Mouse (Mus musculus) lung, embryonic 16.5 days (tissue): Measurements from ENCODE around the gene Atg4a-ps. TPM values are rescaled to one million over a fixed set of nuclear protein-coding genes. Genes with fewer than 3 reads are reported as not detected.
"Not testable (repeated sequence)": the region's sequence is repeated elsewhere in the genome, so short reads cannot be mapped to it uniquely, and the experiment has no call there.

Experiments
- ATAC-seq: fragments of 200-750 bp; cut with Nextera tagmentation; 2 replicates; pipeline ENCODE4 v1.8.0; 2017; ENCODE audit warnings: low read depth, mild to moderate bottlenecking, moderate library complexity
- H3K27ac ChIP-seq: fragments of 300-500 bp; sonication (generic); 2 replicates; pipeline ENCODE4 v1.5.1; 2014; ENCODE audit warnings: mild to moderate bottlenecking, control low read depth, low read length
- H3K27me3 ChIP-seq: fragments of 300-500 bp; sonication (generic); 2 replicates; pipeline ENCODE4 v1.6.1; 2014; ENCODE audit warnings: low read depth, low read length, mixed read lengths; ENCODE audit not compliant: control insufficient read depth, insufficient read depth
- H3K36me3 ChIP-seq: fragments of 300-500 bp; sonication (generic); 2 replicates; pipeline ENCODE4 v1.6.1; 2014; ENCODE audit warnings: low read length; ENCODE audit not compliant: control insufficient read depth, insufficient read depth
- H3K4me1 ChIP-seq: fragments of 300-500 bp; sonication (generic); replicated peaks from 2 replicates; pipeline ENCODE4 v1.6.1; 2014; ENCODE audit warnings: low read length, mixed read lengths; ENCODE audit not compliant: control insufficient read depth, insufficient read depth
- H3K4me2 ChIP-seq: fragments of 300-500 bp; sonication (generic); 2 replicates; pipeline ENCODE4 v1.6.1; 2014; ENCODE audit warnings: low read depth, low read length, control low read depth
- H3K4me3 ChIP-seq: fragments of 300-500 bp; sonication (generic); 2 replicates; pipeline ENCODE4 v1.5.1; 2014; ENCODE audit warnings: mild to moderate bottlenecking, low read length, control low read depth
- H3K9ac ChIP-seq: fragments of 300-500 bp; sonication (generic); 2 replicates; pipeline ENCODE4 v1.6.1; 2014; ENCODE audit warnings: low read length, control low read depth
- H3K9me3 ChIP-seq: fragments of 300-500 bp; sonication (generic); 2 replicates; pipeline ENCODE4 v1.6.1; 2016; ENCODE audit warnings: low read length; ENCODE audit not compliant: control insufficient read depth
- WGBS: fragments of 180-500 bp; shearing (Covaris S2); extraction: QIAGEN DNeasy Blood & Tissue Kit; methylation state at CpG from one replicate; pipeline ENCODE4 v1.1.7; 2014; 5-methylcytosine and 5-hydroxymethylcytosine counted together
- polyA plus RNA-seq: library from polyadenylated mRNA; unstranded; fragments of >200 nt; fragmentation: Nextera tagmentation; extraction: Ambion mirVana; gene quantifications from 2 replicates; pipeline ENCODE4 v1.2.1, GENCODE M21; 2015

Atg4a-ps gene
- polyA plus RNA-seq, result 0.09 and 0.13 TPM in 2 replicates

DNA sequence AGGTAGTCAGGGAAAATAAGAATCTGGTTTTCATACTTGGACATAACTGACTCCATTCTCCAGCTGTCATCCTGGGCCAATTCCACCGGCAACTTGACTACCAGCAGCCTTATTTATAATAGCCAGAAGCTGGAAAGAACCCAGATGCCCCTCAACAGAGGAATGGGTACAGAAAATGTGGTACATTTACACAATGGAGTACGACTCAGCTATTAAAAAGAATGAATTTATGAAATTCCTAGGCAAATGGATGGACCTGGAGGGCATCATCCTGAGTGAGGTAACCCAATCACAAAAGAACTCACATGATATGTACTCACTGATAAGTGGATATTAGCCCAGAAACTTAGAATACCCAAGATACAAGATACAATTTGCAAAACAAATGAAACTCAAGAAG lies at the start of gene Atg4a-ps:
Atg4a-ps (minus strand) TSS at position 101 of the 400 bp plus-strand sequence.
- WGBS, result 89% methylated on average over 2 of the region's 2 CpGs
- not testable (repeated sequence) for ATAC-seq

DNA sequence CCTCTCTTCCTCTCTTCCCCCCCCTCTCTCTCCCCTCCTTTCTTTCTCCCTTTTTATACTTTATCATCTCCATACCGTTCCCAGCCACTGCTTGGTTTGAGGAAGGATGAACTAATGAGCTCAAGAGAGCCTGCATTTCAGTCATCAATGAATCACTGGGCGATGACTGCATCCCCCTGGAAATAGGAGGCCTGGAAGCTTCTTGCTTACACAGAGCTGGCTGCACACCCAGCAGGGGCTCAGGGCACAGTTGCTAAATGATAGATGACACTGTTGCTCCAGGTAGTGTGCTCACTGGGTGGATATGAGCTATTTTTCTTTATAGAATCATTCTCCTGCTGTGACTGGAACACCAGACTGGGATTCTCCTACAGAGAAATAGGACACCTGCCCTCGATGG lies 49.7 kb upstream of the Atg4a-ps start:
- no peak overlapping the region for H3K4me2 ChIP-seq
- H3K9me3 ChIP-seq, result no peaks in the 10 kb centered on the region
- 53% methylated on average over 3 of the region's 3 CpGs for WGBS
- H3K9ac ChIP-seq, result no peak overlapping the region
- no peak for ATAC-seq
- H3K27ac ChIP-seq, result no peak overlapping the region
- H3K36me3 ChIP-seq, result no peaks in the 10 kb centered on the region
- no peaks in the 10 kb centered on the region for H3K4me1 ChIP-seq
- H3K27me3 ChIP-seq, result no peaks in the 10 kb centered on the region
- H3K4me3 ChIP-seq, result no peak overlapping the region

More for the DNA sequence above, at the start of gene Atg4a-ps:
- H3K27me3 ChIP-seq, H3K4me2 ChIP-seq, H3K9ac ChIP-seq, H3K36me3 ChIP-seq, H3K9me3 ChIP-seq, H3K4me3 ChIP-seq, H3K27ac ChIP-seq: not testable (repeated sequence)
- H3K4me1 ChIP-seq, result peaks cover 11% of the 10 kb centered on the region

DNA sequence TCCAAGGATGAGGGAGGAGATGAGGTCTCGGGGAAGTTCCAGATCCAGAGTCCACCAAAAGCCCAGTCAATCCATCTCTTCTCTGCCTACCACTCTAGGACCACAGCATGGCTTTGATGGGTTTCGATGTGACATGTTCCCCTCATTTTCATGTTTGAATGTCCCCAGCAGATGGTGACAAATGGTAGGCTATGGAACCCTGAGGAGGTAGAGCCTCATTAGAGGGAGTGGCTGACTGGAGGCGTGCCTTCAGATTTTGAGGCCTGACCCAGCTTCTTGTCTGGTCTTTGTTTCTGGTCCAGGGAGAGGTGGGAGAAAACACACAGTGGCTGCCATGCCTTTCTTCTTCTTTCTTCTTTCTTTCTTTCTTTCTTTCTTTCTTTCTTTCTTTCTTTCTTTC lies 44.6 kb upstream of the Atg4a-ps start:
- ATAC-seq, result no peak
- H3K9me3 ChIP-seq, result no peaks in the 10 kb centered on the region

DNA sequence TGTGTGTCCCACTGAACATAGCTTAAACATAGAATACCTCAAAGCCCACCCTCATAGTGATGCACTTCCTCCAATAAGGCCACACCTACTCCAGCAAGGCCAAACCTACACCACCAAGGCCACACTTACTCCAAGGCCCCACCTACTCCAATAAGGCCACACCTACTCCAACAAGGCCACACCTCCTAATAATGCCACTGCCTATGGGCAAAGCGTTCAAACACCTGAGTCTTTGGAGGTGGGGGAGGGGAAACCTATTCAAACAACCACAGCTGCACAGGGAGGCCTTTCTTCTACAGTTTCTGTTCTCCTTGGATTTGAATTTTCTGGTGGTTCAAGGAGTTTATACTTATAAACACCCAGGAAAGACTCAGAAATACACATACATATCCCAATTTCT lies 43.2 kb upstream of the Atg4a-ps start:
- Histone ChIP-seq H3K27ac (no peak overlapping the region), H3K9ac (no peak overlapping the region), H3K36me3 (no peaks in the 10 kb centered on the region), H3K4me3 (no peak overlapping the region), H3K9me3 (no peaks in the 10 kb centered on the region), H3K4me2 (no peak overlapping the region), H3K27me3 (no peaks in the 10 kb centered on the region), H3K4me1 (no peaks in the 10 kb centered on the region)
- 74% methylated on average over 1 of the region's 1 CpGs for WGBS
- no peak for ATAC-seq

More for the DNA sequence above, 44.6 kb upstream of the Atg4a-ps start:
- Histone ChIP-seq H3K4me2 (no peak overlapping the region), H3K4me1 (no peaks in the 10 kb centered on the region), H3K27me3 (no peaks in the 10 kb centered on the region), H3K36me3 (no peaks in the 10 kb centered on the region), H3K4me3 (no peak overlapping the region), H3K9ac (no peak overlapping the region), H3K27ac (no peak overlapping the region)
- WGBS, result 75% methylated on average over 3 of the region's 3 CpGs

DNA sequence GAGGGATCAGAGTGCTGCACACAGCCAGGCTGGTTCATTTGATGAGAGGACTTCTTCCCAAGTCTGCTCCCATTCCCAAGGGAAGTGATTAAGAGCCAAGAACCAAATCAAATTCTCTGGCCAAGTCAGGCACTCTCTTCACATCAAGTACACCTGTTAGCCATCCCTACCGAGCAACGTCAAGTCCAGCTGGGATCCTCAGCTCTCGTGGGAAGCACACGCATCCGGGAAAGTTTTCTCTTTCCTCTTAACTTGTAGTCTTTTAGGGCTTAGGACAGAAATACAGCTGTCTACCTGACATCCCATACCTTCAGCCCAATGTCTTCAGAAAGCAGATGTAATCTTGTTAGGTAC lies 38.1 kb upstream of the Atg4a-ps start:
- H3K9me3 ChIP-seq, result no peaks in the 10 kb centered on the region
- no peak overlapping the region for H3K4me2 ChIP-seq
- H3K36me3 ChIP-seq, result no peaks in the 10 kb centered on the region
- H3K4me1 ChIP-seq, result no peaks in the 10 kb centered on the region
- no peak for ATAC-seq
- no peak overlapping the region for H3K4me3 ChIP-seq
- 31% methylated on average over 5 of the region's 5 CpGs for WGBS
- no peak overlapping the region for H3K27ac ChIP-seq
- H3K27me3 ChIP-seq, result no peaks in the 10 kb centered on the region
- H3K9ac ChIP-seq, result no peak overlapping the region

DNA sequence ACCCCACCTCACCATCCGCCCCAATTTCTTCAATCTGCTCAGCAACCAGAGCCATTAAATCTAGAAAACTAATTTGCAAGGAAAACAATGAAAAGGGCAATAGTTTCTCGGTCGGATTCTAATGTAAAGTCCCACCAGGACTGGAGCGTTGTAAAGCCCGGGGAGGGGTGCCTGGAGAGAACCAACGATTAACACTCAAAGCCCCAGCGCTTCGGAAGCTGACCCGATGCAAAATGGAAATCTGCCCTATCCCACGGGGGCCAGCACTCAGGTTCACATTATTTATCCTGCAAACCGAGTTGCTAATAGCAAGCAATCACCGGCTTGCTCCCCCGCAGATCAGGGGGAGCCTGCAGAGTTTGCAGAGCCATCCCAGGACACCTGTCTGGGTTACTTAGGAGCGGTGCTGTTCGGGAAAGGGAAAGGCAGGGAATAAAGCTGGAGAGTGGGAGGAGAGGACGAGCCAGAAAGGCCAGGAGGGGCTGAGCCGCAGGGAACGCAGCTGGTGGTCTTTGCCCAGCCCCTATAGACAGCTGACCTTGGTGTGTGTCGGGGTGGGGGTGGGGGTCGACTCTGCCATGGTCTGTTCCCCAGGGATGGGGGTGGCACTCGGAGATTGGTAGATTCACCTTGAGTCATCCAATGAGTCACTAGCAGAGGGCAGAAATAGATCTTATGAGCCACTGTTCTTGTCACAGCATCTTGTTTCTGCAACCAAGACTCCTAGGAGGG lies 37.5 kb upstream of the Atg4a-ps start:
- no peaks in the 10 kb centered on the region for H3K36me3 ChIP-seq
- H3K9ac ChIP-seq, result no peak overlapping the region
- H3K27me3 ChIP-seq, result no peaks in the 10 kb centered on the region
- WGBS, result 7% methylated on average over 21 of the region's 21 CpGs
- no peak overlapping the region for H3K4me2 ChIP-seq
- no peak for ATAC-seq
- no peak overlapping the region for H3K27ac ChIP-seq
- H3K4me1 ChIP-seq, result no peaks in the 10 kb centered on the region
- H3K4me3 ChIP-seq, result no peak overlapping the region
- H3K9me3 ChIP-seq, result no peaks in the 10 kb centered on the region

DNA sequence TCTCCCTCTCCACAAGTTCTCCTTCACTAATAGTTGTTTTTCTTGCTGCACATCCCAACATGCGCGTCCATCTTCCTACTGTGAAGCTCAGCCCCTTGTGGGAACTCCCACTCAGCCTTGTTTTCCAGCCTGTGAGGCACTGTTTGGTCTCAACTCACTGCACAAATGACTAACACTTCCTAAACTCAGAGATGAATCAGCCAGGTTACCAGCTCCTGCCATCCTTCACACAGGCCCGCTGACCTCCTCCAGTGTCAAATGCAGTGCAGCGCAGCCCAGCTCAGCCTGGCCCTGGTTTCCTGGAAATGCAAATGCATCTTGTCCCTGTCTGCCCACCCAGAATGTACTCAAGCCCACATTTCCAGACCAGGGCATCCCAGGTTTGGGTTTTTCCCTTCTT lies 36.6 kb upstream of the Atg4a-ps start:
- Histone ChIP-seq H3K36me3 (no peaks in the 10 kb centered on the region), H3K9me3 (no peaks in the 10 kb centered on the region), H3K27me3 (no peaks in the 10 kb centered on the region), H3K27ac (no peak overlapping the region), H3K9ac (no peak overlapping the region), H3K4me2 (no peak overlapping the region), H3K4me3 (no peak overlapping the region), H3K4me1 (no peaks in the 10 kb centered on the region)
- WGBS, result 47% methylated on average over 4 of the region's 4 CpGs
- ATAC-seq, result no peak

DNA sequence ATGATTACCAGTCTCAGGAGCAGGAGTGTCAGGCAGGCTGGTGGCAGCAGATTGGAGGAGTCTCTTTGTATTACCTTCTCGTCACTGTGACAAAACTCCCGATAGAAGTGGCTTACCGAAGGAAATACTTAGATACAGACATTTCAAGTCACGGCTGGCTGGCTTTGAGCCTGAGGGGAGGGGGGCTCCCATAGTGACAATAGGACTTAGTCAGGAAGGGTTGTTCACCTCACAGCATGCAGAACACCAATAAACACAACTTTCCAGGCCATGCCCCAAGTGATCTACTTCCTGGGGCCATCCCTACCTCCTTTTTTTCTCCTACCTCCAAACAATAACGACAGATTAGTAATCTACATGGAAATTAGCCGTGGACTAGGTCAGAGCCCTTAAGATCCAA lies 32.9 kb upstream of the Atg4a-ps start:
- no peak for ATAC-seq
- no peaks in the 10 kb centered on the region for H3K4me1 ChIP-seq
- H3K9me3 ChIP-seq, result no peaks in the 10 kb centered on the region
- H3K4me2 ChIP-seq, result no peak overlapping the region
- H3K27ac ChIP-seq, result no peak overlapping the region
- no peaks in the 10 kb centered on the region for H3K36me3 ChIP-seq
- WGBS, result 38% methylated on average over 6 of the region's 6 CpGs
- no peak overlapping the region for H3K9ac ChIP-seq
- H3K27me3 ChIP-seq, result no peaks in the 10 kb centered on the region
- H3K4me3 ChIP-seq, result no peak overlapping the region

DNA sequence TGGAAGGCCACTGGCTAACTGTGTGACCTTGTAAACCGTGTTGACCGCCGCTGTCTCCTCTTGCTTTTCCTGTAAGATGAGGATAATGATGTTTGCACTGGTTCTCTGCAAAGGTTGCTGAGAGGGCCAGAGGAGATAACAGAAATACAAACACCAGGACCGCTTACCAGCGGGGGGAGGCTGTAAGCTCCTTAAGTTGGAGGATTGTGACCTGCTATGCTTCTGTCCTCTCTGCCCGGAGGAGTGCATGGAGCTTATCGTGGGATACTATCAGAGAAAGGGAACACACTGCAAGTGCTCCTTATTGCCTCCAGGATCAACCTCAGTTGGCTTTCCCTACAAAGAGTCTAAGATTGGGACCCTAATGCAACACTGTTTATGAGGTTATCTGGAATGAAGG lies 26.8 kb upstream of the Atg4a-ps start:
- H3K4me3 ChIP-seq, result no peak overlapping the region
- H3K27me3 ChIP-seq, result no peaks in the 10 kb centered on the region
- H3K4me2 ChIP-seq, result no peak overlapping the region
- H3K9me3 ChIP-seq, result no peaks in the 10 kb centered on the region
- no peak overlapping the region for H3K9ac ChIP-seq
- H3K4me1 ChIP-seq, result no peaks in the 10 kb centered on the region
- no peaks in the 10 kb centered on the region for H3K36me3 ChIP-seq
- no peak for ATAC-seq
- WGBS, result 18% methylated on average over 7 of the region's 7 CpGs
- no peak overlapping the region for H3K27ac ChIP-seq

DNA sequence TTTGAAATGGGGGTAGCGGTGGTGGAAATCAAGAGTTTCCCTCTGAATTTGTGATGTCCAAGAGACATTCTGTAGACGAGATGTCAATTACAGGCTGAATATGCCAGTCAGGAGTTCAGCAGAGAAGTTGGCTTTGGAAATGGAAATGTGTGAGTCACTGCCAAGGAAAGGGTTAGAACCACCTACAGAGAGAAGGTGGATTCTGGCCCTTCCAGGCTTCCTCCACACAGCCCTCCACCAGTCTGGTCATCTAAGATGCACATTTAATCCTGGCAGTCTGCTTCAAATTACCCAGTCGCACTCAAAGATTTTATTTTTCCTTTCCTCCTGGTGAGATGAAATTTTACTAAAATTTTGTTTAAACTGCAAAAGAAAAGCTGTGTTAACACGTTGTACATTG lies 26.2 kb upstream of the Atg4a-ps start:
- Histone ChIP-seq H3K4me1 (no peaks in the 10 kb centered on the region), H3K9ac (no peak overlapping the region), H3K27ac (no peak overlapping the region), H3K4me2 (no peak overlapping the region), H3K27me3 (no peaks in the 10 kb centered on the region), H3K9me3 (no peaks in the 10 kb centered on the region), H3K36me3 (no peaks in the 10 kb centered on the region), H3K4me3 (no peak overlapping the region)
- ATAC-seq, result no peak
- WGBS, result 67% methylated on average over 4 of the region's 4 CpGs
